Mouse (Mus musculus) brain, embryonic 14.5 days (tissue): ENCODE results near the gene Nsd2.

Experiments used
- CTCF ChIP-seq: fragments of 200-500 bp; IDR thresholded peaks from 2 replicates; pipeline ENCODE4 v1.5.1; 2012; ENCODE audit warnings: inconsistent platforms, mild to moderate bottlenecking, moderate library complexity, borderline replicate concordance; ENCODE audit not compliant: insufficient read depth, insufficient read length; ENCODE audit errors: extremely low read depth
- POLR2A ChIP-seq: fragments of 200-500 bp; IDR thresholded peaks from 2 replicates; pipeline ENCODE4 v1.6.1; 2012; ENCODE audit warnings: mild to moderate bottlenecking, inconsistent platforms, borderline replicate concordance; ENCODE audit not compliant: poor library complexity, insufficient read depth, insufficient read length, severe bottlenecking; ENCODE audit errors: extremely low read depth

GRCm38 (mm10) chr5:33875472-33875871 is 54.9 kb downstream of the Nsd2 start:
- no peak for TF ChIP-seq POLR2A
- no peak for TF ChIP-seq CTCF
